26 mouse cellular contexts compared by ENCODE assay signal in genomic region chr7:54782604-54783003, GRCm38 (mm10). TPM values are rescaled to one million over a fixed set of nuclear protein-coding genes. Genes with fewer than 3 reads are reported as not detected.
DNase-seq lines count a peak whose midpoint lies in the region; ATAC-seq and TF ChIP-seq lines count a peak whose summit lies in the region.
"Had no signal": no experiment of that assay in that cellular context is flagged by ENCODE, and none has a peak within 500 bp of the region (broad histone marks: within the 10 kb centered on the region; RNA-seq: fewer than 3 reads in every experiment).

No protein-coding gene starts in this region.

- ATAC-seq in forebrain, embryonic 11.5 days (replicated peaks; ENCODE audit: low FRiP score): peak; percentile 59; the same call in 1 of the 2 replicates
- ATAC-seq in midbrain, embryonic 11.5 days (ENCODE audit: low FRiP score): peak; percentile 45; the same call in 1 of the 2 replicates
- ATAC-seq in midbrain, embryonic 16.5 days: peak; percentile 69; the same call in 1 of the 2 replicates
- ATAC-seq: activated CD4-positive, CD25-positive, alpha-beta regulatory T cell, adult 4 months; intestine, embryonic 16.5 days had no signal

- no peak for TF ChIP-seq CTCF in layer of hippocampus, adult 2 months (conservative IDR thresholded peaks at IDR 0.05)

- WGBS in forebrain, embryonic 11.5 days: 48% methylated on average over 3 of the region's 3 CpGs
- 58% methylated on average over 3 of the region's 3 CpGs for WGBS in forebrain, embryonic 10.5 days
- 52% methylated on average over 3 of the region's 3 CpGs for WGBS in midbrain, embryonic 11.5 days
- 34% methylated on average over 3 of the region's 3 CpGs for WGBS in midbrain, embryonic 16.5 days

- no peaks in the 10 kb centered on the region for H3K36me3 ChIP-seq in forebrain, embryonic 11.5 days (ENCODE audit: control insufficient read depth, insufficient read depth, low read length)
- no peaks in the 10 kb centered on the region for H3K36me3 ChIP-seq in forebrain, embryonic 10.5 days (replicated peaks)
- no peaks in the 10 kb centered on the region for H3K36me3 ChIP-seq in midbrain, embryonic 11.5 days (ENCODE audit: control insufficient read depth, insufficient read depth, low read length)
- no peaks in the 10 kb centered on the region for H3K36me3 ChIP-seq in midbrain, embryonic 16.5 days (ENCODE audit: control insufficient read depth, insufficient read depth, low read length)
- H3K36me3 ChIP-seq: heart, embryonic 13.5 days; limb, embryonic 10.5 days; limb, embryonic 15.5 days; liver, embryonic 13.5 days had no signal

- no peak overlapping the region for H3K4me2 ChIP-seq in forebrain, embryonic 11.5 days (ENCODE audit: low read depth, low read length, severe bottlenecking)
- H3K4me2 ChIP-seq in midbrain, embryonic 11.5 days: no peak overlapping the region
- no peak overlapping the region for H3K4me2 ChIP-seq in midbrain, embryonic 16.5 days (ENCODE audit: low read length)
- H3K4me2 ChIP-seq: heart, embryonic 13.5 days; limb, embryonic 15.5 days; liver, embryonic 13.5 days had no signal

- 0 out of 2 replicates have a peak, but pooled peaks cover 3% of the 10 kb centered on the region for H3K4me1 ChIP-seq in forebrain, embryonic 11.5 days (replicated peaks; ENCODE audit: control insufficient read depth, insufficient read depth, low read length)
- H3K4me1 ChIP-seq in forebrain, embryonic 10.5 days: peaks cover 14% of the 10 kb centered on the region
- H3K4me1 ChIP-seq in midbrain, embryonic 11.5 days (ENCODE audit: control insufficient read depth, insufficient read depth, low read length): no peaks in the 10 kb centered on the region
- no peaks in the 10 kb centered on the region; the same call in 1 of the 2 replicates for H3K4me1 ChIP-seq in midbrain, embryonic 16.5 days (ENCODE audit: control insufficient read depth, insufficient read depth, low read length)
- H3K4me1 ChIP-seq: heart, embryonic 13.5 days; limb, embryonic 10.5 days; limb, embryonic 15.5 days; liver, embryonic 13.5 days had no signal

- no peaks in the 10 kb centered on the region for H3K9me3 ChIP-seq in forebrain, embryonic 11.5 days (ENCODE audit: control insufficient read depth, low read length)
- H3K9me3 ChIP-seq in forebrain, embryonic 10.5 days: no peaks in the 10 kb centered on the region
- H3K9me3 ChIP-seq in midbrain, embryonic 11.5 days (ENCODE audit: control insufficient read depth, low read length): no peaks in the 10 kb centered on the region
- no peaks in the 10 kb centered on the region for H3K9me3 ChIP-seq in midbrain, embryonic 16.5 days (replicated peaks; ENCODE audit: control insufficient read depth, low read length, poor library complexity, severe bottlenecking)
- H3K9me3 ChIP-seq: heart, embryonic 13.5 days; limb, embryonic 10.5 days; limb, embryonic 15.5 days; liver, embryonic 13.5 days had no signal

- DNase-seq in forebrain, embryonic 11.5 days (ENCODE audit: low spot score): no peak
- DNase-seq in forebrain, embryonic 10.5 days (ENCODE audit: extremely low spot score, low spot score): no peak
- DNase-seq in layer of hippocampus, adult 2 months (ENCODE audit: low spot score in 2 of 2): no peak
- no peak for DNase-seq in layer of hippocampus, adult 11-12 months (ENCODE audit: low spot score)
- no peak for DNase-seq in midbrain, embryonic 11.5 days (ENCODE audit: low spot score, missing footprints)
- no peak for DNase-seq in right cerebral cortex, postnatal 4 days
- no peak for DNase-seq in neural tube, embryonic 10.5 days (ENCODE audit: extremely low spot score, low spot score)
- DNase-seq: adrenal gland, adult 2 months; adrenal gland, postnatal 36 days; heart, postnatal 10 days; kidney, adult 8-10 months; kidney, postnatal 4 days; layer of hippocampus, adult 9-11 months; liver, embryonic 13.5 days; lung, adult 18-20 months; lung, postnatal 10 days had no signal

- no peak overlapping the region for H3K9ac ChIP-seq in forebrain, embryonic 11.5 days (ENCODE audit: low read length)
- no peak overlapping the region for H3K9ac ChIP-seq in midbrain, embryonic 11.5 days (ENCODE audit: low read length)
- no peak overlapping the region for H3K9ac ChIP-seq in midbrain, embryonic 16.5 days (ENCODE audit: low read depth, low read length)
- H3K9ac ChIP-seq: heart, embryonic 13.5 days; limb, embryonic 15.5 days; liver, embryonic 13.5 days had no signal

- H3K27ac ChIP-seq in forebrain, embryonic 11.5 days (ENCODE audit: low read depth, low read length): no peak overlapping the region
- no peak overlapping the region for H3K27ac ChIP-seq in forebrain, embryonic 10.5 days
- H3K27ac ChIP-seq in layer of hippocampus, adult 2 months: 0 out of 2 replicates have a peak overlapping the region, but pooled peaks have one; percentile 62
- no peak overlapping the region for H3K27ac ChIP-seq in midbrain, embryonic 11.5 days (ENCODE audit: low read depth, low read length)
- H3K27ac ChIP-seq in midbrain, embryonic 16.5 days (ENCODE audit: low read length): no peak overlapping the region
- H3K27ac ChIP-seq: heart, embryonic 13.5 days; kidney, postnatal 0 days; limb, embryonic 10.5 days; limb, embryonic 15.5 days; liver, embryonic 13.5 days had no signal

- H3K27me3 ChIP-seq in forebrain, embryonic 11.5 days (ENCODE audit: control insufficient read depth, insufficient read depth, low read length): peaks cover 2% of the 10 kb centered on the region; the same call in 1 of the 2 replicates
- H3K27me3 ChIP-seq in forebrain, embryonic 10.5 days (ENCODE audit: poor library complexity, severe bottlenecking): peaks cover 25% of the 10 kb centered on the region
- no peaks in the 10 kb centered on the region for H3K27me3 ChIP-seq in midbrain, embryonic 11.5 days (ENCODE audit: control insufficient read depth, insufficient read depth, low read length)
- no peaks in the 10 kb centered on the region for H3K27me3 ChIP-seq in midbrain, embryonic 16.5 days (ENCODE audit: control insufficient read depth, insufficient read depth, low read depth, low read length)
- H3K27me3 ChIP-seq: CH12.LX; heart, embryonic 13.5 days; limb, embryonic 15.5 days; liver, embryonic 13.5 days had no signal

- no peak overlapping the region for H3K4me3 ChIP-seq in forebrain, embryonic 11.5 days (ENCODE audit: low read depth, low read length)
- H3K4me3 ChIP-seq in forebrain, embryonic 10.5 days: no peak overlapping the region
- no peak overlapping the region for H3K4me3 ChIP-seq in layer of hippocampus, adult 2 months
- no peak overlapping the region for H3K4me3 ChIP-seq in midbrain, embryonic 11.5 days (ENCODE audit: low read depth, low read length)
- no peak overlapping the region for H3K4me3 ChIP-seq in midbrain, embryonic 16.5 days (ENCODE audit: low read depth, low read length)
- H3K4me3 ChIP-seq: heart, embryonic 13.5 days; limb, embryonic 10.5 days; limb, embryonic 15.5 days; liver, embryonic 13.5 days had no signal

RNA-seq across cellular contexts. Expression of gene Luzp2, which starts 52.7 kb away (rescaled TPM):
- 2.1 and 2.2 TPM in 2 replicates for polyA plus RNA-seq in forebrain, embryonic 11.5 days (2014; fragmentation: Nextera tagmentation; extraction: Ambion mirVana)
- 0.60 and 0.87 TPM in 2 replicates for polyA plus RNA-seq in forebrain, embryonic 10.5 days (2016; fragmentation: Nextera tagmentation; extraction: Ambion mirVana)
- 10 to 100 TPM; 66.1 to 68.6 TPM for total RNA-seq in layer of hippocampus, adult 2 months (2021)
- 5.0 and 6.5 TPM in 2 replicates for polyA plus RNA-seq in midbrain, embryonic 11.5 days (2014; fragmentation: Nextera tagmentation; extraction: Ambion mirVana)
- polyA plus RNA-seq in midbrain, embryonic 16.5 days (2015; fragmentation: Nextera tagmentation; extraction: Ambion mirVana): 52.2 and 83.3 TPM in 2 replicates
- total RNA-seq: CH12.LX had no signal
- polyA plus RNA-seq: activated CD4-positive, CD25-positive, alpha-beta regulatory T cell, adult 4 months; C2C12; small intestine, adult 2 months had no signal
